Mouse (Mus musculus) left cerebral cortex, adult 11 months (tissue): Measurements from ENCODE around the gene Zfp639.
A peak's percentile ranks its signal among the peaks of the same experiment; 100 is the strongest.

Source experiments
- DNase-seq: peaks from one replicate; pipeline ENCODE4 v3.0.0; 2022; ENCODE audit warnings: low spot score

Gene Zfp639

GRCm38 (mm10) chr3:32509496-32510374 is at the start of gene Zfp639:
Gene Zfp639 (plus strand): TSS chr3:32510259.
- no peak for DNase-seq

GRCm38 (mm10) chr3:32467321-32467720 is 42.7 kb upstream of the Zfp639 start:
- no peak for DNase-seq

GRCm38 (mm10) chr3:32468411-32468810 is 41.6 kb upstream of the Zfp639 start:
- DNase-seq, result no peak

- DNase-seq, result no peak
Observed at GRCm38 (mm10) chr3:32470449-32470848, 39.6 kb upstream of the Zfp639 start.

GRCm38 (mm10) chr3:32471098-32471497 is 39.0 kb upstream of the Zfp639 start:
- peak; percentile 28 for DNase-seq

- DNase-seq, result no peak
Observed at GRCm38 (mm10) chr3:32472191-32472900, 37.7 kb upstream of the Zfp639 start.

- no peak for DNase-seq
Observed at GRCm38 (mm10) chr3:32473184-32473583, 36.9 kb upstream of the Zfp639 start.

- DNase-seq, result no peak
Observed at GRCm38 (mm10) chr3:32479961-32480360, 30.1 kb upstream of the Zfp639 start.

- no peak for DNase-seq
Observed at GRCm38 (mm10) chr3:32483035-32483434, 27.0 kb upstream of the Zfp639 start.

- no peak for DNase-seq
Observed at GRCm38 (mm10) chr3:32486543-32486942, 23.5 kb upstream of the Zfp639 start.

- DNase-seq, result no peak
Observed at GRCm38 (mm10) chr3:32488172-32488571, 21.9 kb upstream of the Zfp639 start.

GRCm38 (mm10) chr3:32490076-32490927 is 19.8 kb upstream of the Zfp639 start:
- DNase-seq, result no peak

- DNase-seq, result no peak
Observed at GRCm38 (mm10) chr3:32490928-32491315, 19.1 kb upstream of the Zfp639 start.

- DNase-seq, result no peak
Observed at GRCm38 (mm10) chr3:32492097-32493090, 17.7 kb upstream of the Zfp639 start, which contains the start of gene Kcnmb3. Gene Kcnmb3 (minus strand): TSS chr3:32492231.

- DNase-seq, result no peak
Observed at GRCm38 (mm10) chr3:32494387-32495087, 15.5 kb upstream of the Zfp639 start.

GRCm38 (mm10) chr3:32495088-32495770 is 14.8 kb upstream of the Zfp639 start:
- DNase-seq, result no peak

- DNase-seq, result no peak
Observed at GRCm38 (mm10) chr3:32495856-32496710, 14.0 kb upstream of the Zfp639 start.

- DNase-seq, result no peak
Observed at GRCm38 (mm10) chr3:32496711-32497070, 13.4 kb upstream of the Zfp639 start.

- DNase-seq, result no peak
Observed at GRCm38 (mm10) chr3:32500346-32500745, 9.7 kb upstream of the Zfp639 start.
